Mouse (Mus musculus): Measurements from ENCODE around the gene Vgll4. TPM values are rescaled to one million over a fixed set of nuclear protein-coding genes. Genes with fewer than 3 reads are reported as not detected.

The Vgll4 gene
- polyA plus RNA-seq, 1 experiment from 2014 or later, result 141 TPM

DNA sequence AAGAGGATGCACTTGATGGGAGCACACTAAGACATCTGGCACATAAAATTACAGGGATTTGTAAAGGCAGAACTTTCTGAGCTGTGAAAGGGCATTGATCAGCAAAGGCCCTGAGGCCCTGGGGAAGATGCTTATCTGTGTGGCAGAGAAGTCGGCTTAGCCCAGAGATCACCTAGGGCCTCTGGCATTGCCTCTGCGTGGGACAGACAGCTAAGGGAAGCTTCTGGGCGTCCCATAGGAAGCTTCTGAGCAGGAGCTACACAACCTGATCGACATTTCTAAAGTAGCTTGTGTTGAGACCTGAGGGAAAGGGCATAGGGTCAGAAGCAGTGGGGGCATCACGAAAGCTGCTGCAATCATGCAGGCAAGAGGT, 32.9 kb downstream of the Vgll4 start:
- H3K27ac ChIP-seq (replicated peaks), result peak overlapping the region; percentile 25; the same call in 1 of the 2 replicates
- H3K9me3 ChIP-seq (replicated peaks), result no peaks in the 10 kb centered on the region
- 51% methylated on average over 5 of the region's 5 CpGs for WGBS
- H3K4me2 ChIP-seq (replicated peaks), result no peak overlapping the region
- H3K36me3 ChIP-seq, result no peaks in the 10 kb centered on the region
- ATAC-seq (ENCODE audit: insufficient number of reproducible peaks, low FRiP score, low TSS enrichment, low read depth), result no peak
- peaks cover 33% of the 10 kb centered on the region for H3K4me1 ChIP-seq
- no peak overlapping the region for H3K4me3 ChIP-seq (replicated peaks)
- H3K27me3 ChIP-seq, result no peaks in the 10 kb centered on the region
- no peak overlapping the region for H3K9ac ChIP-seq

DNA sequence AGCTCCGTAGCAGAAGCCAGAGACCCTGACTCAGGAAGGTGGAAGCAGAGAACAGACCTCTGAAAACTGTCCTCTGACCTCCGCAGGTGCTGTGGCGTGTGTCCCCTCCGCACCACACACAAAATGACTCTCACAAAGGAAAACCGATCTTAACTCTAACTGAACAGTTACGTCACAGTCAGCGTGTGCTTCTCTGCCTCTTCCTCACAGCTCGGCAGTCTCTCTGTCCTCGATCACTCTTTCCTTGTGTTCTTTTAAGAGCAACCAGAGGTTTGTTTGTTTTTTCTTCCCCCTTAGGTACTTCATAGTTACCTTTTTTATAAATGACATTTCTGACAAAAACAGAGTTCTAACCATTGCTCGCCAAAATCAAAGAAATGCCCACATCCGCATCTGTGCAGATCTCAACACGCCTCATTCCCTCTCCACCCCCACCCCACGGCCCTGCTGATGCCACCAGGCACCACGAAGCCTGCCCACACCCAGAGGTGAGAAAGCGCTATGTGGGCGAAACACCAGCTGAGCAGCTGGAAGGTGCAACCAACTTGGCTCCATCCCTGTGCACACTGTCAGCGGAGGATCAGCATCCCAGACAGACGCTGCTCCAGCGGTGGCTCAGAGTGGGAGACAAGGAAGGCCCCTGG, 33.4 kb downstream of the Vgll4 start:
- Histone ChIP-seq H3K4me1 (peaks cover 33% of the 10 kb centered on the region), H3K9ac (no peak overlapping the region), H3K4me2 (replicated peaks) (no peak overlapping the region), H3K27me3 (no peaks in the 10 kb centered on the region), H3K4me3 (replicated peaks) (no peak overlapping the region), H3K36me3 (no peaks in the 10 kb centered on the region), H3K27ac (replicated peaks) (peak overlapping the region; percentile 51), H3K9me3 (replicated peaks) (no peaks in the 10 kb centered on the region)
- ATAC-seq (ENCODE audit: insufficient number of reproducible peaks, low FRiP score, low TSS enrichment, low read depth), result no peak
- WGBS, result 61% methylated on average over 19 of the region's 19 CpGs

DNA sequence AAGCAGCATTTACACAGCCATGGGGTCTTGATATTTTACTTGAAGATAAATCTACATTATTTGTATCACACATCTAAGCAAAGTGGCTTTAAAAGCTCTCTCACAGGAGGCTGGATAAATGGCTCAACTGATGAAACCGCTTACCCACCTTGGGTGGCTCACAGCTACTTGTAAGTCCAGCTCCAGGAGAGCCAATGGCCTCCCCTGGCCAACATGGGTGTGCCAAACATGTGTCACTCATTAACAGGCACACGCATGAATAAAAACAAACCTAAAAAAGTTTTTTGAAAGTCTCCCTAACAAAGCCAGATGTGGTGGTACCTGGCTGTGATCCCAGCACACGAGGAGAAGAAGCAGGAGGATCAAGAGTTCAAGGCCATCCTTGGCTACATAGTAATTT, 34.4 kb downstream of the Vgll4 start:
- no peak for ATAC-seq (ENCODE audit: insufficient number of reproducible peaks, low FRiP score, low TSS enrichment, low read depth)
- Histone ChIP-seq H3K36me3 (no peaks in the 10 kb centered on the region), H3K4me3 (replicated peaks) (no peak overlapping the region), H3K4me1 (peaks cover 39% of the 10 kb centered on the region), H3K9me3 (replicated peaks) (no peaks in the 10 kb centered on the region), H3K27me3 (no peaks in the 10 kb centered on the region), H3K4me2 (replicated peaks) (no peak overlapping the region), H3K9ac (no peak overlapping the region), H3K27ac (replicated peaks) (no peak overlapping the region)
- 53% methylated on average over 3 of the region's 3 CpGs for WGBS

DNA sequence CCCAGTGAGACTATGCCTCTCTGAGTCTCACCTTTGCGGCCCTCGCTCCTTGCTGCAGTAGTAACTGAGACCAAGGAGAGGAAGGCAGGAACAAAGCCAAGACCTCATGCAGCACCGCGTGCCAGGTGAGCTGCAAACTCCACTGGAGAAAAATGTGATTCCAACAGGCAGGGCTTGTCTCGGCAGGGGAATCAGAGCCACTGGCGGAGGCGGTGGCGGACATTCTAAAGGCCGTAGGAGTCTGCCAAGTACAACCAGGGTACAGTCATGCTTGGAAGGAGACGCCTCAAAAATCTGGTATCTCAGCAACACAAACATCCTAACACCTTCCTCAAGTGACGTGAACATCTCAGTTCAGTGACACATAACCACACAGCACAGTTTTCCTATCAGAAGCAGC, 35.7 kb downstream of the Vgll4 start:
- Histone ChIP-seq H3K9me3 (replicated peaks) (no peaks in the 10 kb centered on the region), H3K27ac (replicated peaks) (peak overlapping the region; percentile 70), H3K4me2 (replicated peaks) (no peak overlapping the region), H3K27me3 (no peaks in the 10 kb centered on the region), H3K36me3 (no peaks in the 10 kb centered on the region), H3K4me1 (peaks cover 50% of the 10 kb centered on the region), H3K9ac (no peak overlapping the region), H3K4me3 (replicated peaks) (no peak overlapping the region)
- 62% methylated on average over 11 of the region's 11 CpGs for WGBS
- no peak for ATAC-seq (ENCODE audit: insufficient number of reproducible peaks, low FRiP score, low TSS enrichment, low read depth)

DNA sequence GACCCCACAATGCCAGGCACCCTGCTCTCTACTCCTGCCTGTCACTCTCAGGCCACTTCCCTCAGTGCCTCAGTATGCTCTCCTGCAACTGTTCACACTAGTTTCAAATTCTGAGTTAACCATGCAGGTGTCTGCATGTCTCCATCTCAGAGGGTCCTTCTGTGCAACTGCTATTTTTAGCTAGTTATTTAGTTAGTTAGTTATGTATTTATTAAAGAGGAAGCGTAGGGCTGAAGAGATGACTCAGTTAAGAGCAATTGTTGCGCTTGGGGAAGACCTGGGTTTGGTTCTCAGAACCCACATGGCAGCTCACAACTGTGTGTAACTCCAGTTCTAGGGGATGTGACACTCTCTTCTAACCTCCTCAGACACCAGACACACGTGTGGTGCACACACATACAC, 36.8 kb downstream of the Vgll4 start:
- no peak overlapping the region for H3K4me2 ChIP-seq (replicated peaks)
- H3K9me3 ChIP-seq (replicated peaks), result no peaks in the 10 kb centered on the region
- H3K4me3 ChIP-seq (replicated peaks), result no peak overlapping the region
- H3K27ac ChIP-seq (replicated peaks), result peak overlapping the region; percentile 83
- 77% methylated on average over 3 of the region's 3 CpGs for WGBS
- peaks cover 53% of the 10 kb centered on the region for H3K4me1 ChIP-seq
- H3K27me3 ChIP-seq, result no peaks in the 10 kb centered on the region
- H3K36me3 ChIP-seq, result no peaks in the 10 kb centered on the region
- no peak for ATAC-seq (ENCODE audit: insufficient number of reproducible peaks, low FRiP score, low TSS enrichment, low read depth)
- H3K9ac ChIP-seq, result no peak overlapping the region

DNA sequence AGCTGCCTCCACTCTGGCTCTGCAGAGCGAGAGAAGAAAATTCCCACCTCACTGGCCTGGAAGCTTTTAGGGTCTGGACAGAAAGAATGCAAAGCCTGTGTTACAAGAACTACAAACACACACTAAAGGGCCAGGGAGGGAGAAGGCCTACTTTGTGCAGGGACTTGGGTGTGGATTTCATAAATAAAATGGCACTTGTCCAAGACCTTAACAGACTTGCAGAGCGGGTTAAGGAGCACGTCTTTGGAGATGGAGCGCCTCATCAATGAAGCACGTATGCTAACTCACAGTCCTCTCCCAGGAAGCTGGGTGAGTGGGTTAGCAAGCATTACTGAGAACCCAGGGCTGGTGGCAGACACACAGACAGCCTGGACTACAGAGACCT, 37.7 kb downstream of the Vgll4 start:
- Histone ChIP-seq H3K4me1 (peaks cover 53% of the 10 kb centered on the region), H3K9ac (0 out of 2 replicates have a peak overlapping the region, but pooled peaks have one; percentile 15), H3K4me3 (replicated peaks) (no peak overlapping the region), H3K27me3 (no peaks in the 10 kb centered on the region), H3K27ac (replicated peaks) (peak overlapping the region; percentile 83), H3K4me2 (replicated peaks) (peak overlapping the region; percentile 40; the same call in 1 of the 2 replicates), H3K9me3 (replicated peaks) (peaks cover 5% of the 10 kb centered on the region; the same call in 1 of the 2 replicates), H3K36me3 (0 out of 2 replicates have a peak, but pooled peaks cover 3% of the 10 kb centered on the region)
- 23% methylated on average over 5 of the region's 5 CpGs for WGBS
- no peak for ATAC-seq (ENCODE audit: insufficient number of reproducible peaks, low FRiP score, low TSS enrichment, low read depth)

DNA sequence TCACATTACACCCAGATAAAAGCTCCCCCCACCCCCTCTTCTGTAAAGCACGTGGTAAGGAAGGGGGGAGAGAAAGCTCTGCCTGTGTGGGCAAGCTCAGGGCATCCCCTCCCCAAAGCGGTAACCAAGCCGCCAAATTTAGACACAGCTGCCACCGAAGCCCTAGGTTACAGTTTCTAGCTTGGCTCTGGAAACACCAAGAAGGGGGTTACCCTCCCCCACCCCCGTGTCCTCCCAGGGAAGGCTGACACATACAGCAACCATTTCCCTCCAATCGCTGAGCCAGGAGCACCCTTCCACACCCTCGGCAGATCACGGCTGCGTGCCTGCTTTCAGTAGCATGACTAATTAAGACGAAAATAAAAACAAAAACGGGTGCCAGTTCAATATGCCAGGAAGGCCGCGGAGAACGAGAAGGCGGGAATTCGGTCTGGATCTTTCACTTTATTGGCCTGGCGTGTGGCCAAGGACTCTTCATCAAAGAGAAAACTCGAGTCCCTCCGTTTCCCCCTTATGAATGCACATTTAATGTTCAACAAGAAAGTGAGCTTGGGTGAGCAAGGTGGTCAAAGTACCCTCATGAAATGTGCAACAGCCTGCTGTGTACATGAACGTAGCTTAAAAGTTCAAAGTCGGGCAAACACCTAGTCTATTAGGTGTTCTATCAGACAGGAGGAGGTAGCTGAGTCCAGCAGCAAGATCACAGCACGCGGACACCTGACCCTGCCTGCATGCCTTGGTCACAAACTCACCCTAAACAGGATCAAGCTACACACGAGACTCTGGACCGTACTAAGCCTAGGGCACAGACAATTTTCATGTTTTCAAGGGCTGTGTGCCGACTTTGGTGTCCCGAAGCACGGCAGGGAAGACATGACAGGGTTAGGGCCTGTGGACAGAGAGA, 38.3 kb downstream of the Vgll4 start:
- Histone ChIP-seq H3K4me1 (peaks cover 47% of the 10 kb centered on the region), H3K9ac (0 out of 2 replicates have a peak overlapping the region, but pooled peaks have one; percentile 15), H3K27me3 (no peaks in the 10 kb centered on the region), H3K27ac (replicated peaks) (peak overlapping the region; percentile 83), H3K4me2 (replicated peaks) (peak overlapping the region; percentile 40), H3K36me3 (0 out of 2 replicates have a peak, but pooled peaks cover 3% of the 10 kb centered on the region), H3K4me3 (replicated peaks) (no peak overlapping the region; the same call in 1 of the 2 replicates), H3K9me3 (replicated peaks) (peaks cover 5% of the 10 kb centered on the region; the same call in 1 of the 2 replicates)
- peak; percentile 47; the same call in 1 of the 2 replicates for ATAC-seq (ENCODE audit: insufficient number of reproducible peaks, low FRiP score, low TSS enrichment, low read depth)
- 27% methylated on average over 28 of the region's 28 CpGs for WGBS

DNA sequence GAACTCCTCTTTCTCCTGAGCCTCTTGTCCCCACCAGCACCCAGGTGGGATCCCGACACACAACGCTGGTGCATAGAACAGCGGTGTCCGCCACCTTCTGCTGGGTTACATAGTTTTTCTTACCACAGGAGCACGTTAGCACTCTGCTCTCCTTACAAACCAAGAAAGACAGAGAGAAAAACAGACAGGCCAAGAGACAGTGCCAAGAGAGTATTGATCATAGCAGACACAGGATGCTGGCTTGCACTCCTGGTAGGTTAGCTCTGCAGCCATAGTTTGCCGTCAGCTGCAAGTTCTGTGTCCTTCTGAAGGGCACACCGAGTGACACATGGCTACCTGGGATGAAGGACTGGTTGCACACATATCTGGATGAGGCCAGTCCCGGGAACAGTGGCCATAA, 39.1 kb downstream of the Vgll4 start:
- 0 out of 2 replicates have a peak, but pooled peaks cover 3% of the 10 kb centered on the region for H3K36me3 ChIP-seq
- no peak overlapping the region for H3K9ac ChIP-seq
- no peak for ATAC-seq (ENCODE audit: insufficient number of reproducible peaks, low FRiP score, low TSS enrichment, low read depth)
- no peaks in the 10 kb centered on the region for H3K27me3 ChIP-seq
- H3K4me3 ChIP-seq (replicated peaks), result no peak overlapping the region
- H3K4me1 ChIP-seq, result peaks cover 42% of the 10 kb centered on the region
- no peak overlapping the region for H3K4me2 ChIP-seq (replicated peaks)
- H3K27ac ChIP-seq (replicated peaks), result peak overlapping the region; percentile 83
- WGBS, result 81% methylated on average over 8 of the region's 8 CpGs
- H3K9me3 ChIP-seq (replicated peaks), result peaks cover 5% of the 10 kb centered on the region; the same call in 1 of the 2 replicates

DNA sequence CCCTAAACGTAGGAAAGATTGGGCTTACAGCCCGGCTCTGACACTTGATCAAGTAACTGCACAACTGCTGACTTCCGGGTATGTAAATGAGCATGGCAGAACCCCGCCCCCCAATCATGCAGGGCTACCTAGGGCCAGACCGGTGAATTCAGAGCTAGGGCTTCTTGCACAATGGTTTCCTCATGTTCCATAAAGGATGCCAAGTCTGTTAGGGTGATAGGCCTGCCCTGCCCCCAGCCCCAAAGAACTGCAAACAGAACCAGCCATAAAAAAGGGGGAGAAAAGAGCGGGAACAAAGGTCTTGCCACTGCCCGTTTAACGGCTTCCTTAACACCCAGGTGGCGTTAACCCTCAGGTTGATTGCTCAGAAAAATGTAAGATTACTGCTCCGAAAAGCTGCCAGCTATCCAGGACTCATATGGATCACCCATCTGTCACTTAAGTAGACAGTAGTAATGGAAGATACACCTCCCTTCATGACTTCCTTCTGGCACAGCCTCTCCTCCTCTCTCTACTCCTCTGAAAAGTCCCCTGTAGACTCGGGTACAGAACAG, 39.7 kb downstream of the Vgll4 start:
- Histone ChIP-seq H3K4me1 (peaks cover 42% of the 10 kb centered on the region), H3K27ac (replicated peaks) (0 out of 2 replicates have a peak overlapping the region, but pooled peaks have one; percentile 41)
- peak; percentile 40; the same call in 1 of the 2 replicates for ATAC-seq (ENCODE audit: insufficient number of reproducible peaks, low FRiP score, low TSS enrichment, low read depth)

DNA sequence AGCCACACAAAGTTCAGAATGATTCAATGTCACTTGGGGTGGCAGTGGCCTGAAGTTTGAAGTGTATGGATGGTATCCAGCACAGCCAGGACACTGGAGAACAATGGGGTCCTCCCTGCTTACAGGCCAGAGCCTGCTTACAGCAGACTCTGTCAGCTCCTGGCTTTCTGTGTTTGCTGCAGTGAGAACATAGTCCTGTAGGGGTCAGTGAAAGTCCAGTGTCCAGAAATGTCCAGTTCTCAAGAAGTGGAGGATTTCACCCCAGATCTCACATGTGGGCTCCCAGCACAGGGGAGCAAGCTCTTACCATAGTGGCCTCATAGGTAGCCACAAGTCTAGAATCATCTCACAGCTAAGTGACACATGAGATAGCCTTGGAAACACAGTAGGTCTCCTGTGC, 40.4 kb downstream of the Vgll4 start:
- Histone ChIP-seq H3K9ac (no peak overlapping the region), H3K4me2 (replicated peaks) (no peak overlapping the region), H3K4me3 (replicated peaks) (no peak overlapping the region), H3K4me1 (peaks cover 40% of the 10 kb centered on the region), H3K27ac (replicated peaks) (0 out of 2 replicates have a peak overlapping the region, but pooled peaks have one; percentile 41), H3K9me3 (replicated peaks) (peaks cover 5% of the 10 kb centered on the region; the same call in 1 of the 2 replicates), H3K27me3 (no peaks in the 10 kb centered on the region), H3K36me3 (0 out of 2 replicates have a peak, but pooled peaks cover 3% of the 10 kb centered on the region)
- ATAC-seq (ENCODE audit: insufficient number of reproducible peaks, low FRiP score, low TSS enrichment, low read depth), result no peak

More for the DNA sequence above, 39.7 kb downstream of the Vgll4 start:
- peaks cover 5% of the 10 kb centered on the region; the same call in 1 of the 2 replicates for H3K9me3 ChIP-seq (replicated peaks)
- H3K4me3 ChIP-seq (replicated peaks), result no peak overlapping the region
- H3K27me3 ChIP-seq, result no peaks in the 10 kb centered on the region
- 46% methylated on average over 11 of the region's 11 CpGs for WGBS
- H3K9ac ChIP-seq, result no peak overlapping the region
- no peak overlapping the region for H3K4me2 ChIP-seq (replicated peaks)
- 0 out of 2 replicates have a peak, but pooled peaks cover 3% of the 10 kb centered on the region for H3K36me3 ChIP-seq

DNA sequence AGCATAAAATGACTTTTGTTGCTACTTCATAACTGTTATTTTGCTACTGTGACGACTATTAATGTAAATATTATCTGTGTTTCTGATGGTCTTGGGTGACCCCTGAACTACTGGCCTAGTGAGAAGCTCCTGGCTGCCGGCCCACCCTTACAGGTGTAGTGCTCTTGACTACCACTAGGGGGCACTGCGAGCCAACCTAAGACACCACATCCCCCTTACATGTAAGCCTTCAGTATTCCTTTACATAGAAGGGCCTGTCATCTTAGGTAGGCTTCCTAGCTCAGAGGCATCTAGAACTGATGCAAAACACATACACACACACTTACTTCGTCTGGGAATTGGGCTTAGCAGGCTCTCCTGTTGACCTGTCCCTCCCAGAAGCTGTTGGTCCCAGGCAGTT, 41.3 kb downstream of the Vgll4 start:
- no peak for ATAC-seq (ENCODE audit: insufficient number of reproducible peaks, low FRiP score, low TSS enrichment, low read depth)
- H3K4me2 ChIP-seq (replicated peaks), result no peak overlapping the region
- H3K27me3 ChIP-seq, result no peaks in the 10 kb centered on the region
- H3K4me3 ChIP-seq (replicated peaks), result no peak overlapping the region
- 0 out of 2 replicates have a peak, but pooled peaks cover 3% of the 10 kb centered on the region for H3K36me3 ChIP-seq
- no peak overlapping the region for H3K27ac ChIP-seq (replicated peaks)
- H3K9ac ChIP-seq, result no peak overlapping the region
- H3K9me3 ChIP-seq (replicated peaks), result peaks cover 5% of the 10 kb centered on the region; the same call in 1 of the 2 replicates
- H3K4me1 ChIP-seq, result peaks cover 34% of the 10 kb centered on the region
- 4% methylated on average over 4 of the region's 4 CpGs for WGBS
